ENCODE assay signal across 19 mouse cellular contexts in the genomic region with DNA sequence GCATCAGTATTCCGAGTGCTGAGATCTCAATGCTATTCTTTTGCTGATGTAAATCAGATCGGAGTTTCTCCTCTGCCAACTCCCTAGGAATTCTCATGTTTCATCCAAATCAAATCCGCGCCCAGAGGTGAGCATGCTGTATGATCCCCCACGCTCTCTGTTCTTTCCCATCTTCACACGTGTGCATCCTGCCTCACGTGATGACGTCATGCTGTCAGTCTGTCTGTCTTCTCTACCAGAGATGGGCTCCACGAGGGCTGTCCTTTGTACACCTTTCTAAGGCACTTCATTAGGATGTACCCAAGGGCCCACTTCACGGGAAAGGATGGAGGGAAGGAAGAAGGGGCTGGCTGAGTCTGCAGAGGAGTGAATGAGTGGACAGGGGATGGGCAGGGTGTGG. TPM values are rescaled to one million over a fixed set of nuclear protein-coding genes. Genes with fewer than 3 reads are reported as not detected.
DNase-seq lines count a peak whose midpoint lies in the region; TF ChIP-seq lines count a peak whose summit lies in the region.
"Had no signal": no experiment of that assay in that cellular context is flagged by ENCODE, and none has a peak within 500 bp of the region (broad histone marks: within the 10 kb centered on the region; RNA-seq: fewer than 3 reads in every experiment).

No protein-coding gene starts in this region.

- peaks cover 22% of the 10 kb centered on the region for H3K4me1 ChIP-seq in bone marrow, adult 2 months (ENCODE audit: control insufficient read depth, insufficient read depth, low read length)
- H3K4me1 ChIP-seq: embryonic facial prominence, embryonic 13.5 days; hindbrain, embryonic 12.5 days had no signal

- peak; percentile 74 for DNase-seq in heart, adult 11 months
- DNase-seq in heart, postnatal 10 days: no peak
- DNase-seq in A20 (ENCODE audit: low read depth, low spot score): peak; percentile 46
- DNase-seq in naive thymus-derived CD4-positive, alpha-beta T cell, adult 2 months (ENCODE audit: low read depth): peak; percentile 49
- no peak for DNase-seq in urinary bladder, postnatal 36 days (ENCODE audit: low spot score in 2 of 2)
- DNase-seq in embryo, embryonic 11 days: no peak
- DNase-seq in layer of hippocampus, adult 9-10 months (ENCODE audit: low spot score): no peak
- DNase-seq: adrenal gland, adult 8-10 months; adrenal gland, postnatal 36 days; cerebellum, adult 11-12 months; cerebellum, adult 9-10 months; cerebellum, postnatal 25 days; gastrocnemius, adult 2 months; gastrocnemius, postnatal 25 days; heart, postnatal 4 days had no signal

- H3K4me3 ChIP-seq in bone marrow, adult 2 months (replicated peaks; ENCODE audit: control insufficient read depth, low read depth, low read length): no peak overlapping the region
- H3K4me3 ChIP-seq: embryonic facial prominence, embryonic 13.5 days; gastrocnemius, adult 2 months; heart, embryonic 13.5 days; hindbrain, embryonic 12.5 days had no signal

- TF ChIP-seq CTCF in bone marrow, adult 2 months (IDR thresholded peaks at IDR 0.05; ENCODE audit: control insufficient read depth, insufficient read depth, low read length): no peak

- no peak for TF ChIP-seq POLR2A in bone marrow, adult 2 months (IDR thresholded peaks at IDR 0.05; ENCODE audit: borderline replicate concordance, control insufficient read depth, low read depth, low read length)

- 47% methylated on average over 10 of the region's 10 CpGs for WGBS in bone marrow, adult 2 months

- intact Hi-C loops in heart, postnatal 10 days (cut with DNase I): no loop called here

- 0 out of 2 replicates have a peak overlapping the region, but pooled peaks have one; percentile 7 for H3K27ac ChIP-seq in bone marrow, adult 2 months (ENCODE audit: control insufficient read depth, insufficient read depth, low read depth, low read length, poor library complexity)
- H3K27ac ChIP-seq: embryonic facial prominence, embryonic 13.5 days; gastrocnemius, adult 2 months; heart, embryonic 13.5 days; hindbrain, embryonic 12.5 days had no signal

RNA-seq across cellular contexts. Expression of a gene that starts 3.1 kb away (rescaled TPM):
- under 1 TPM; 0.67 to 0.74 TPM for total RNA-seq in heart, postnatal 10 days (2021)
- 21.8 and 39.9 TPM in 2 replicates for polyA plus RNA-seq in bone marrow, adult 2 months (2011; ENCODE audit: insufficient read depth, insufficient read length, low replicate concordance, missing spikeins)
- total RNA-seq: gastrocnemius, adult 2 months had no signal

RNA-seq across cellular contexts. Expression of a gene that starts 48.2 kb away (rescaled TPM):
- 10 to 100 TPM; 25.1 to 29.6 TPM for total RNA-seq in heart, postnatal 10 days (2021)
- polyA plus RNA-seq in bone marrow, adult 2 months (2011; ENCODE audit: insufficient read depth, insufficient read length, low replicate concordance, missing spikeins): 10.9 and 23.0 TPM in 2 replicates

Comparison
In these comparisons a context has a peak if more than half of its experiments do, and no peak if none do; other contexts are left out.
1. DNase-seq: peak in heart, adult 11 months (single experiment), A20 (single experiment) and naive thymus-derived CD4-positive, alpha-beta T cell, adult 2 months (single experiment); none in heart, postnatal 10 days (0 of 2), urinary bladder, postnatal 36 days (0 of 2), embryo, embryonic 11 days (single experiment) and layer of hippocampus, adult 9-10 months (single experiment).